Mouse (Mus musculus): Measurements from ENCODE around the gene Gm10563.

The Gm10563 gene

GRCm38 (mm10) chr4:155653086-155653450, 7.9 kb upstream of the Gm10563 start, which contains the start of gene Mmp23:
Gene Mmp23, minus strand, starts transcription at chr4:155653384.
- peak; percentile 24 for DNase-seq (ENCODE audit: low spot score)

DNA sequence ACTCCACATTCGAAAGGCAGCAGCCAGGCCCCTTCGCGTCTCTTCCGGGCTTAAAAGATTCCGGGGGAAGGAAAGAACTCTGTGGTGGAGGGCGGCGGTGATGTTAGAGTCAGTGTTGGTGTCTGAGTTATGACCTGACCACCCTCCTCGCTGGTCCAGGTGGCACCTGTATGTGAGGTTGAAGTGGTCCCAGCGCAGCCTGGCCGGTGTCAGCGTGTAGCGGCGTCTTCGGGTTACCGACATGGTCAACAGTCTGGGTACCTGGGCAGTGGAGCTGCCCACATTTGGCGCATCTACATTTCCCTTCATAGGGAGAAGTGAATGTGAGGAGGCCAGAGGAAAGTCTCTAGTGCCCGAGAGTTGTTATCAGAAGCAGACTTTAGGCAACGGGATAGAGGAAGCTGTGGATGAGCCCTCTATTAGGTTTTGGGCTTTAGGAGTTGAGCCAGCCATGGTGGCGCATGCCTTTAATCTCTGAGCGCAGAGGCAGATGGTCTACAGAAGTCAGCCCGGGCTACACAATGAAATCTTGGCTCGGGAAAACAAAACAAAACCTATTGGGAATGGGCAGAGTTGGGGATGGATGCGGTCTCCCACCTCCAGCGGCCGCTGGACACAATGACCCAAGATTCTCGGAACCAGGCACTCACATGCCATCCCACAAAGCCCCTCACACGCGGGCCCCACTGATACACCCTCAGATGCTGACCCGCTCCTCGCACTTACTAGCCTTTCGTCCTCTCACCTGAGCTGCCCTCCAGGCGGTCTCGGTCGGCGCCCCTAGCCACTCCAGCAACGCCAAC, 7.3 kb upstream of the Gm10563 start:
- no peak for DNase-seq (ENCODE audit: low spot score)

DNA sequence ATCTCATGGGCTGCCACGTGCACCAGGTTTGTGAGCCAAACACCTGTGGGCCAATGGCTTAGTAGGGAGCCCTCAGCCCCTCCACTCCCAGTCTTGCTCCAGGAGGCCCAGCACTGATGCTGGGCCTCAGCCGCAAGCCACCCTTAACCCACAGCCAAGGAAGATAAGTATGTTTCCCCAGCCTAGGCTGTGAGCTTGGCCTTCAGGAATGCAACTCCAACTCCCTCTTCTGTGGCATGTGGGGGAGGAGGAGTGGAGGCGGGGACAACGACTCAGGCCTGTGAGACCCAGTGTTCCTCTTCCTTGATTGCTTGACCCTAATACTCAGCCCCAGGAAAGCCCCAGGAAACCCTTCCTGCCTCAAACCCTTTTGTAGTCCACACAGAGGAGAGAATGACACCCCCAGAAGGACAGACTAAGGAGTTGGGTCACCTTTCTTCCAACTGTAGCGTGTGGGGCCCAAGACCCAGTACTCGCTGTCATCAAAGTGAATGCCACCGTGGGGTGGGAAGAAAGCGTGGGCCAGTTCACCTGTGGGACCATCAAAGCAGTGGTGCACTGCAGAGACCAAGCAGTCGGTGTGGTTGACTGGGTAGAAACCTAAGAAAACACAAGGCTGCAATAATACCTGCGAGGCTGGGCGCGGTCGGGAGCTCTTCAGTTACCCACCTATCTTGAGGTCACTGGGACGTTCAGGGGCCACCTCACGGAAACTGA, 6.5 kb upstream of the Gm10563 start:
- DNase-seq (ENCODE audit: low spot score), result peak; percentile 74

DNA sequence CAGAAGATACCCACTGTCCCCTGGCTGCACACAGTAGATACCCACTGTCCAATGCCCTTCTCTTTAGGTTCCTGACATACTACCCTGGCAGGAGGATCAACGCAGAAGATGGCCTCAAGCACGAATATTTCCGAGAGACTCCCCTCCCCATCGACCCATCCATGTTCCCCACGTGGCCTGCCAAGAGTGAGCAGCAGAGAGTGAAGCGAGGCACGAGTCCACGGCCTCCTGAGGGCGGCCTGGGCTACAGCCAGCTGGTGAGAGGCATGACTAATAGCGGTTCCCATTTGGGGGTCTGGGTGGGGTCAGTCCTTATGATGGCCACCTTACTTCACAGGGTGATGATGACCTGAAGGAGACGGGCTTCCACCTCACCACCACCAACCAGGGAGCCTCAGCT, 4.1 kb upstream of the Gm10563 start:
- DNase-seq (ENCODE audit: low spot score), result no peak

GRCm38 (mm10) chr4:155645721-155646120, 513 bp upstream of the Gm10563 start:
- DNase-seq (ENCODE audit: low spot score), result no peak

DNA sequence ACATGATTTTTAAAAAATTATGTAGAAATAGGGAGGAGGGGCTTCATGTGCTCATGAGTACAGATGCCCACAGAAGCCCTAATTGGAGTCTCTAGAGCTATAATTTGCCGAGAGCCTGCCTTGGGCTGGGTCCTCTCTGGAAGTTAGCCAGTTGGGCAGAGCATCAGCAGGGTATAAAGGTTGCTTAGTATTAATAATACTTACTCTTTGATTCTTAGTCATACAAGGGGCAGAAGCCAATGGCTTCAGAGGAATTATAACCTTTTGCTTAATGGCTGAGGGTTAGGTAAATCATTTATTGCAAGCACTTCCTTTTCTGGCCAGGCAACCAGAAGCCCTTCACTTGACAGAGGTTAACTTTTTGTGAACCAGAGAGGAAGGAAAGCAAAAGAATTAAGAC, 1.7 kb downstream of the Gm10563 start:
- no peak for DNase-seq (ENCODE audit: low spot score)

DNA sequence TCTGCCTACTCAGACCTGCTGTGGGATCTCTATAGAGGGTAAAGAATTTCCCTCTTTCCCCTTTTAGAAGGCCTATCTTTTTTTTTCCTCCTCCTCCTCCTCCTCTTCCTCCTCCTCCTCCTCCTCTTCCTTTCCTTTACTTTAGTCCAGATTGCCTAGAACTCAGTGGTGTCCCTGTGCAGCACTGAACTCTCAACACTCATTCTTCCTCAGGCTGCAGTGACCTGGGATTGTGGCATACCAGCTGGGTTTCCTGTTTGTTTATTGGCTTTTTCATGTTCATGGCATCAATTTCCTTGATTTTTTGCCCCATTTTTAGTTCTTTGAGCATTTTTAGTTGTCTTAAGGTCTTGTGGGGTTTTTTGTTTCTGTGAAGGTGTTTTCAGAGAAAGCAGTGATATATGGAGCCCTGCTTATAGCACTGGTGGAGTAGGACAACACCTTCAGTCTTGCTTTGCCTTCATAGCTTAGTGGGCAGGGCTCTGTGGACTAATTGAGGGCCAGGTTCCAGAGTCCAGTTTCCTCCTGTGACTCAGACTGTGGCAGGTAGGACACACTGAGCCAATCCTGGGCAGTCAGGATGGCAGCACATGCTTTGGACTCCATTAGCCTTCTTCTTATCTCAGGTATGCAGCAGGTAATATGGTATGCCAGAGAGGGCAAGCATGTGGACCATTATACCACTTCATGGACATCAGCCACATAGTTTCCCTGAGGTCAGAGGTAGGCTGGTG, 9.3 kb downstream of the Gm10563 start:
- no peak for DNase-seq (ENCODE audit: low spot score)

- no peak for DNase-seq (ENCODE audit: low spot score)
These were observed 14.9 kb downstream of the Gm10563 start for GRCm38 (mm10) chr4:155630267-155630666.

GRCm38 (mm10) chr4:155624338-155625291, 20.6 kb downstream of the Gm10563 start, which contains the start of gene Cdk11b:
Gene Cdk11b, plus strand, starts transcription at chr4:155624854.
- peak; percentile 99 for DNase-seq (ENCODE audit: low spot score)

- DNase-seq (ENCODE audit: low spot score), result no peak
These were observed 26.9 kb downstream of the Gm10563 start for GRCm38 (mm10) chr4:155618321-155618720.

DNA sequence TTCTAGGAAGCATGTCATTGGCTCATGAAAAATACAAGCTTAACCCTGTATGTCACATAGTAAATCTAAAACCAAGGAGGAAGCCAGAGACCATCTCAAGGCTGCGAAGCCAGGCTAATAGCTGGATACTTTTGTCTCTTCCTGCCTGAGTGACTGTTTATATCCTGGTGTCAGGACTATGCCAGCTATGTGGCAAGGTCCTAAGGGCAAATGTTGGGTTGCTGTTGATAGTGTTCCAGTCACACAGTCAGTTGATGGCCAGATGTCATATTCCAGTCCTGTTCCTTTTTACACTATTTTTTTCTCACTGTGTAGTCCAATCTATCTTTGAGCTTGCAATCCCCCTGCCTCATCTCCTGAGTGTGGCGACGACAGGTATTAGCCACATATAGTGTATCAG, 31.9 kb downstream of the Gm10563 start:
- DNase-seq (ENCODE audit: low spot score), result no peak

DNA sequence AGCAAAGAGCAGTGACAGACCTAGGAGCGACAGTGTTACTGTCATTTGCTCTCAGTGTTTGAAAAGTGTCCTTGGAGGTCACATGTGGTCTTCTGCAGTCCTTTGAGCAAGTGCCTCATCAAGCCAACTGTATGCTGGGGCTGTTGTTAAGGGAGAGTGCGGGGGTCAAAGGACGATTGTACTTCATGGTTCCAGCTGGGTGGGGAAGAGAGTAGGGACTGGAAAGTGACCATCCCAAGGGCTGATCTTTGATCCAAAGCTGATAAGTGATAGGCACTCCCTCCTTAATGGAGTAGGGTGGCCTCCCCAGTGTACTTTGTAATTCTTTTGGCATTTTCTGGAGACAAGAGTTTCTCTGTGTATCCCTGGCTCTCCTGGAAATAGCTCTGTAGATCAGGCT, 33.3 kb downstream of the Gm10563 start:
- no peak for DNase-seq (ENCODE audit: low spot score)

- no peak for DNase-seq (ENCODE audit: low spot score)
These were observed 38.4 kb downstream of the Gm10563 start for GRCm38 (mm10) chr4:155606825-155607224.

- no peak for DNase-seq (ENCODE audit: low spot score)
These were observed 40.1 kb downstream of the Gm10563 start for GRCm38 (mm10) chr4:155605132-155605531.

DNA sequence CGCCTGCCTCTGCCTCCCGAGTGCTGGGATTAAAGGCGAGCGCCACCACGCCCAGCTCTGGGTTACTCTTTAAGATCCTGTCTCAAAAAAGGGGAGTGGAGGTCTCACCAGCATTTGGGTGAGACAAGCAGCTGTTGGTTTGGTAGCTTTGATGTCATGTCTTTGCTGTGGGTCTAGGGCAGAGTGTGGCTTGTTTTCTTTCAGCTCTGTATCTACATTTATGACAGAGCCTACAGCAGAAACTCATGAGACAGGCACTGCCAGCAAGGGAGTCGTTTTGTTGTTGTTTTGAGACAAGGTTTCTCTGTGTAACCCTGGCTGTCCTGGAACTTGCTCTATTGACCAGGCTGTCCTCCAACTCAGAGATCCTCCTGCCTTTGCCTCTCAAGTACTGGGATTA, 41.4 kb downstream of the Gm10563 start:
- no peak for DNase-seq (ENCODE audit: low spot score)

GRCm38 (mm10) chr4:155602753-155603152, 42.5 kb downstream of the Gm10563 start:
- no peak for DNase-seq (ENCODE audit: low spot score)

DNA sequence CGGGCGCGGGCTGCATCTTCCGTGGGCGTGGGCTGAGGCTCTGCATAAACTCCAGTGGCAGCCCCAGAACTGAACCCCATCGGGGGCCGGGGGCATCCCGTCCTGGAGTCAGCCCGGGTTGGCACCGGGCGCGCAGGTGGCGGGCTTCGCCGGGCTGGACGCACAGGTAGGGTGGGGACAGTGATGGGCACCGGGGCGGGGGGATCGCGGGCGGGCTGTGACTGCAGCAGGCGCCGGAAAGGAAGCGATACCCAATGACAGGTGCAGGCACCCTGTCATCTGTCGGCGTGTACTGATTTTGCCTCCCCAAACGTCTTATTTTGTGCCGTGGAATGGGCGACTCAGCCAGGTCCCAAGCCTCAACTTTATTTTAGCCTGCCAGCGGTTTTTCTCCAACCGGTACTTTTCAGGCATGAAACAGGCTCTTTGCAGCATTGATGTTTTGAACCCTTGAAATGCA, 43.2 kb downstream of the Gm10563 start:
- DNase-seq (ENCODE audit: low spot score), result no peak

DNA sequence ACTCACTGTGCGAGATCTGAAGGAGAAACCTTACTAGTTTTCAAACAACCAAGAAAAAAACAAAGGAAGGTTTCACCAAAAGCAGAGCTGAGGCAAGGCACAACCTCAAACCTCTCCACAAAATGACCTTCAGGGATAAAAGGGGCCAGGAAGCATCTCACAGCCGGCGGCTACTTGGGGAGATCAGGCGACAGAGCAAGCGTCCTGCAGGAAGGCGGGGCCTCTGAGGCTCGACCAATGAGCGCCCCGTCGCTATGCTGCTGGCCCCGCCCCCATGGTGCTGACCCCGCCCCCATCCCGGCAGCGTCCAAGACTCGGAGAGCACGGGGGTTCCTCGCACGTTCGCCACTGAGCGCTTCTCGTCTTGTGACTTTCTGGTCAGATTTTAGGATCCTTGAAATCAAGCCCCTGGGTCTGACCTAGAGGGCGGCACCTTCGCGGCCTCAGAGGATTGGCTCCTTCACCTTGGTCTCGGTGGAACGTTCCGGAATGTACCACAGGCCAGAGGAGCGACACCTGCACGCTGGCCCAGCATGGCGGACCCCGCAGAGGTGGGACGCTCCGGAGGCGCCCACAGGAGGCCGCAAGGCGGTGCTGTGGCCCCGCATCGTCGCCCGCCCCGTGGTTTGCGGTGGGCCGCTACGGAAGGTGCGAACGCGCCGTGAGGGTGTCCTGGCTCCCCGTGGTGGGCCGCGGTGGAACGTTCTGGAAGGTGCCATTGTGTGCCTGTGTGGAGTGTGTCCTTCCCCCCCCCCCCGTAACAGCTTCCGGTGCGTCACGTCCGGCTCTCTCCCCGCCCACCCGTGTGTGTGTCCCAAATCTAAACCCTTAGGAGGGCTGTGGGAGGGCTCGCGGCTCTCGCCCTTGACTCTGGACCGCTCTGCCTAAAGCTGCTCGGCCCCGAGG, 43.9 kb downstream of the Gm10563 start, which contains the start of gene Slc35e2:
TSS of gene Slc35e2 (plus strand) at position 326 of the 906 bp plus-strand sequence.
- DNase-seq (ENCODE audit: low spot score), result peak; percentile 92

DNA sequence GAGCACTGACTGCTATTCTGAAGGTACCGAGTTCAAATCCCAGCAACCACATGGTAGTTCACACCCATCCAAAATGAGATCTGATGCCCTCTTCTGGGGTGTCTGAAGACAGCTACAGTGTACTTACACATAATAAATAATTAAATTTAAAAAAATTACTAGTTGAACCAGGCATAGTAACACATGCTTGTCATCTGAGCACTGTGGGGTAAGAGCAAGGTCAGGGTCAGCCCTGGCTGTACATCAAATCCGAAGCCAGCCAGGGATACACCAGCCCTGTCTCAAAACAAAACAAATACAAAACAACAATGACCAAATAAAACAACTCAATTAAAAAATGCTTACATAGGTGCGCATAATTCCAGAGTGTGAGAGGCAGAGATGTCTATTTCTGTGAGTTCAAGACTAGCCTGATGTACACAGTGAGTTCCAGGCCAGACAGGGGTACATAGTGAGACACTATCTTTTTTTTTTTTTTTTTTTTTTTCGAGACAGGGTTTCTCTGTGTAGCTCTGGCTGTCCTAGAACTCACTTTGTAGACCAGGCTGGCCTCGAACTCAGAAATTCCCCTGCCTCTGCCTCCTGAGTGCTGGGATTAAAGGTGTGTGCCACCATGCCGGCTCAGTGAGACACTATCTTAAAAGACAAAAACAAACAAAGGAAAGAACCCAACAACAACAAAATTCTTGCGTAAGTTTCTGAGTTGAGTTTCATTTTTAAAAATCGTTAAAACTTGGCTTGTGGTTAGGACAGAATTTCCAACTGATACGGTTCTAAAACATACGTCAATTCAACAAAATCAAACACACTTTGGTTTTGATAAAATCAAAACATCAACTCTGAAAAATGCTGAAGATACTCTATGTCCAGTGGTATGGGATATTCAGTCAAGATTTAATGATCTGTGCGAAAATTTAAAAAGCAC, 45.0 kb downstream of the Gm10563 start:
- peak; percentile 40 for DNase-seq (ENCODE audit: low spot score)
